Mouse (Mus musculus): ENCODE results near the gene Osbpl5.

Gene Osbpl5

GRCm38 (mm10) chr7:143755357-143756124 is 1.2 kb downstream of the Osbpl5 start:
- DNase-seq (ENCODE audit: inconsistent age in 2 of 2, low spot score in 1 of 2) = peak; percentile 10 to 66

DNA sequence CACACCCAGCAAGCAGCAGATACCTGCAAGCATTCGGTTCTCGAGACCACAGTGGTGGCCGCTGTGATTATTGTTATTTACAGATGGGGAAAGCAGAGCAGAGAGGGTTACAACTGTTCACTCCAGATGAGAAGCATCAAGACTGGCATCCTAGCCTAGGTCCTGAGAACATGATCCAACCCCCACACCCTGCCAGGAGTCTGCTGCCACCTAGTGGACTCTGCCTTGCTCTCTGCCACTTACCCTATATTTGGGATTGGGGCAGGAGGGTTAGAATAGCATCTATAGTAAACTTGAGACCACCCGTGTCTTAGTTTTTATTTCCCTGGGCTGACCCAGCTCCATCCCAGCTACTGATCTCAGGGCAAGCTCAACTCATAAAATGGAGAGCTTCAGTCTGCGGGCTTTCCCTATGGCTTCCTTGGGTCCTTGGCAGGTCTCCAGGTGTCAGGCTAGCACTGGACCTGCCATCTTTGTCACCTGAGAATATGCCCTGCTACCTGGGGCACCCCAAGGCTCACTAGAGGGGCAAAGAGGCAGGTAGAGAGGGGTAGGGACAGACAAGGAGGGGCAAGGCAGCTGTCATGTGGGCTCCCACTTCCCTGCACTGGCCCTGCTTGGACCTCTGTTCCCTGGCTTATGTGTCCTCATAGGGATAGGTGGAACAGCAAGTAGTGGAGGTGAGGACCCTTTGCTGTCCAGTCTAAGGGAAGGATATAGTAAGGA is 2.6 kb downstream of the Osbpl5 start:
- peak; percentile 50 to 85 for DNase-seq (ENCODE audit: inconsistent age in 2 of 2, low spot score in 1 of 2)

GRCm38 (mm10) chr7:143752606-143753005 is 4.2 kb downstream of the Osbpl5 start:
- DNase-seq (ENCODE audit: inconsistent age in 2 of 2, low spot score in 1 of 2) = peak in 1 of 2 experiments; percentile 72

GRCm38 (mm10) chr7:143752056-143752455 is 4.7 kb downstream of the Osbpl5 start:
- peak in 1 of 2 experiments; percentile 73 for DNase-seq (ENCODE audit: inconsistent age in 2 of 2, low spot score in 1 of 2)

GRCm38 (mm10) chr7:143751380-143751779 is 5.4 kb downstream of the Osbpl5 start:
- DNase-seq (ENCODE audit: inconsistent age in 2 of 2, low spot score in 1 of 2) = peak in 1 of 2 experiments; percentile 63

DNA sequence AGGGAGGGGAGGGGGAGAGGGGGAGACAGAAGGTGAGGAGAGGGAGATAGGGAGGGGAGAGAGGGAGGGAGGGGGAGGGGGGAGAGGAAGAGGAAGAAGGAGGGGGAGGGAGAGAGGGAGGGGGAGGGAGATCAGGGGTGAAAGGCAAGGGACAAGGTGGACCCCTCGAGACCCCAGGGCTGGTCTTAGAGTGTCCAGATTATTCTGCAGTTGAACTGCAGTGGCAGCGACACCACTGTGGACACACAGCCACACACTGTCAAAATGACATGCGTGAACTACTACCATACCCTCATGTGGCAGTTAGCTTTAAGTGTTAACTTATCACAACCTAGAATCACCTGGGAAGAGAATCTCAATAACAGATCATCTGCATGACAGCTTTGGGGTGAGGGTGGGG is 7.7 kb downstream of the Osbpl5 start:
- DNase-seq (ENCODE audit: inconsistent age in 2 of 2, low spot score in 1 of 2) = no peak

DNA sequence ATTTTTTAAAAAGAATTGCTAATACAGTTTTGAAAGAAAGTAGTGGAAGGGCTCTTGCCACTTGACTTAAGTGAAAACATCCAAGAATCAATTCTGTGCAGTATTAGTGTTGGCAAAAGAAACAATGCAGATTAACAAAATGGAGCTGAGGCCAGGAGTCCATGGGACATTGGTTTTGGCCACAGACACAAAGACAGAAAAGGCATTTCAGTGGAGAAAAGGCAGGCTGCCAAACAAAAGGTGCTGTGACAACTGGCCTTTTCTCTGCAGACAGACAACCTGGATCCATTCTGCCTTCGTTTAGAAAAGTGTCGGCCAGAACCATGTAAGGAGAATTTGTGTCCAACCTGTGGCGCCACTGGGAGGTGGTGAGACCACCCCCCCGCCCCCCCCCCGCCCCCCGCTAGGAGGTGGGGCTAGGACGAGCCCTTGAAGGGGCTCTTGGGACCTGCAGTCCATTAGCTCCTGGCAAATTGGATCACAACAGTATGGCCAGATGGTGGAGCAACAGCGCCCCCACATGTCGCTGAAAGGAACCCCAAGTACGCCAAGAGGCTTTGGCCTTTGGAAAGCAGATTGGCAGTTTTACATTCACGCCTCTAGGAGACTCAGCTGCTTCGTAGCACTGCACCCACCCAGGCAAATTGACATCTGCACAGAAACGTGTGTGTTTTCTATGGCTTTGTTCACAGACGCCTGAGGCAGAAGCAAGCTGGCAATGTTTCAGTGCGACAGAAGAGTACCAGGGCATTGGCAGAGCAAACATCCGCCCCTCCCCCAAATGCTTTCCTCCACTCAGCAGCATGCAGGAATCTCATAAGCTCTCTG is 8.5 kb downstream of the Osbpl5 start:
- DNase-seq (ENCODE audit: inconsistent age in 2 of 2, low spot score in 1 of 2) = peak; percentile 86 to 95

DNA sequence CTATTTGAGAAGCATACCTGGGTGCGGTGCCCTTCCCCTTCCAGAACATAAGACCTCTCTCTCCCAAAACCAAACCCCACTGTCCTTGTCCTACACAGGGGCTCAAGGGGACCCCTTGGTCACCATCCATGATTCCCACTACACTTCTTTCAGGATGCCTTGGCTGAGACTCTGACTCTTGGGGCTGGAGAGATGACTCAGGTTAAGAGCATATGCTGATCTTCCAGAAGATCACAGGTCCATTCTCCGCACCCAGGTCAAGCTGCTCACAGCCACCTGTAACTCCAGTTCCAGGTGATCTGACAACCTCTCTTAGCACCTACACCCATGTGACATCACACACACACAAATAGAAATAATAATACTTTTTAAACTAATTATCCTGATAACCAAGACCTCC is 16.1 kb downstream of the Osbpl5 start:
- DNase-seq (ENCODE audit: inconsistent age in 2 of 2, low spot score in 1 of 2) = peak in 1 of 2 experiments; percentile 44

GRCm38 (mm10) chr7:143739511-143740461 is 17.0 kb downstream of the Osbpl5 start:
- DNase-seq (ENCODE audit: inconsistent age in 2 of 2, low spot score in 1 of 2) = peak; percentile 89 to 94

- no peak for DNase-seq (ENCODE audit: inconsistent age in 2 of 2, low spot score in 1 of 2)
These were observed 18.2 kb downstream of the Osbpl5 start for GRCm38 (mm10) chr7:143738601-143739006.

- DNase-seq (ENCODE audit: inconsistent age in 2 of 2, low spot score in 1 of 2) = no peak
These were observed 18.6 kb downstream of the Osbpl5 start for GRCm38 (mm10) chr7:143738194-143738593.

DNA sequence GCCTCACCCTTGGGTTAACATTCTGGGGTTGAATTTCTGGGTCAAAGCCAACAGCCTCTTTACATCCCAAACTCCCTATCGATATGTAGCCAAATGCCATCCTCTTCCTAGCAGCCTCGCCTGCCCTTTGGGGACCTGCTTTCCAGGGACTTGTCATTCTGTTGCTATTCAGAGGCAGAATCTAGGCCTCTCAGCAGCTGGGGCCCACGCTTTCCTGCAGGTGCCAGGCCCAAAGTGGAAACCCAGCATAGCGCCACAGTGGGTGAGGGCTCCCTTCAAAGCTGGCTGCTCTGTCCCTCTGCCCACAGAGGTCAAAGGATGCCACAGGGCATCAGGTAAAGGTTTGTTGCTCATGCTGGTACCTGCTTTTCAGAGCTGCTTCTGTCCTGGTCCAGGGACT is 23.0 kb downstream of the Osbpl5 start:
- no peak for DNase-seq (ENCODE audit: inconsistent age in 2 of 2, low spot score in 1 of 2)

GRCm38 (mm10) chr7:143729886-143730285 is 26.9 kb downstream of the Osbpl5 start:
- DNase-seq (ENCODE audit: inconsistent age in 2 of 2, low spot score in 1 of 2) = no peak

DNA sequence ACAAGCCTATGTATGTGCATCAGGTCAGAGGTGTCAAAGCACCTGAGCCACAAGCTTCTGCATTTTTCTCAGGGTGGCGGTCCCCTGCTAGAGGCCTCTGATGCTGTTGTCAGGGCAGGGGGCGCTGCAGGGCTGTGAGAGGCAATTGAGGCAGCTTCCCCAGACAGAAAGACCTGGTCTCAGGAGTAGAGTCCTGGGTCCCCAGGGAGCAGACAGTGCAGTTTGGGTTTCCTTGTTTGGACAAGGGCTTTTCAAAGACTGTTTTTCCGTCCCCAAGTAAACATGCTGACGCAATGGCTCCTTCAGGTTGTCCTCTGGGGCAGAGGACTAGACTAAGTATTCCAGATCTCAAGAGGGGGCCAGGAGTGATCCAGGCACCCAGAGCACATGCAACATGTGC is 30.4 kb downstream of the Osbpl5 start:
- no peak for DNase-seq (ENCODE audit: inconsistent age in 2 of 2, low spot score in 1 of 2)

DNA sequence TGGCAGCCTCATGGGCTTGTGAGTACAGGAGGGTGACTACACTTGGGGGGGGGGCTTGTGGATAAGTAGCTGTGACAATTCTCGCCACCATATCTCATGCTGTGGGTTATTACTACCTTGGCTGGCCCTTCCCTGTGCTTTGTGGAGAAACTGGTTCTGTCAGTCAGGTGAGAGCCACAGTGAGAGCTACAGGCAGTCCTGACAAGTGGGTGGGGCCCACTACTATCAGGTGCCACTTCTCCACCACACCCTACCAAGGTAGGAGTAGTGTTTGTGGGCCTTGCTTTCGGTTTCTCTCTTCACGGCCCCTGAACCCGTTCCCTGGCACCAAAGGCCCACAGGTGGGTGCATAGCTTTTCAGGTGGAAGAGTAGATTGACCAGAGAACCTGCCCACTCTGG is 32.9 kb downstream of the Osbpl5 start:
- no peak for DNase-seq (ENCODE audit: inconsistent age in 2 of 2, low spot score in 1 of 2)

DNA sequence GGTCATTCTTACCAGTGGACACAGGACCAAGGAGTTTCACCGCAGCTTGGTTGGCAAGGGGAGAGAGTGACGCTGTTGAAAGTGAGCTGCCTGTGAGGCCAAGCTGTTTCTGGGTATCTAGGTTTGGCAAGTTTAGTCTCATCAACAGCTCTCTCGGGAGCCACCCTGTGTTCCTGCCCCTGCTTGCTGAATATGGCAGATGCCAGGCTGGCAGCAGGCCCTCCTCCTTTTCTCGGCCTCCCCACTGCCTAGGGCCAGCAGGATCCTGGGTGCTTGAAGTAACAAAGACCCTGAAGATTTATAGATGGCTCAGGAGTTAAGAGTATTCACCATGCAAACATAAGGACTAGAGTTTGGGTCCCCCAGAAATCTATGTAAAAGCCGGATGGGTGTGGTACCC is 34.1 kb downstream of the Osbpl5 start:
- no peak for DNase-seq (ENCODE audit: inconsistent age in 2 of 2, low spot score in 1 of 2)

DNA sequence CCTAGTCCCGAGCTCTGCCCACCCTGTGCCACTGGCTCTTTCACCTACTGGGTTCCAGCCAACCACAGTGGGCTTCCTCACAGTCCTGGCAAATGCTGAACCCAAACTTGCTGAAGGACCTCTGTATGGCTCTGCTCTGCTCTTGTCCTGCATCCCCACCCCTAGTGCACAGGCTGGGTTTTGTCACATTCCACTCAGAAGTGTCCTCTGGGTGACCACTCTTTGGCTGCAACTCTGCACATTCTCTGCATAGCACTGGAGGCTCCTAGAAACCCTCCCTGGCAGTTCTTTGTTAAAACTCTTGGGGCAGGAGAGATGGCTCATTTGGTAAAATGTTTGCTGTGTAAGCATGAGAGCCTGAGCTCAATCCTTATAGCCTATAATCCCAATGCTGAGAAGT is 39.0 kb downstream of the Osbpl5 start:
- DNase-seq (ENCODE audit: inconsistent age in 2 of 2, low spot score in 1 of 2) = no peak

GRCm38 (mm10) chr7:143713421-143713820 is 43.4 kb downstream of the Osbpl5 start:
- no peak for DNase-seq (ENCODE audit: inconsistent age in 2 of 2, low spot score in 1 of 2)

GRCm38 (mm10) chr7:143712771-143713348 is 43.9 kb downstream of the Osbpl5 start:
- no peak for DNase-seq (ENCODE audit: inconsistent age in 2 of 2, low spot score in 1 of 2)

DNA sequence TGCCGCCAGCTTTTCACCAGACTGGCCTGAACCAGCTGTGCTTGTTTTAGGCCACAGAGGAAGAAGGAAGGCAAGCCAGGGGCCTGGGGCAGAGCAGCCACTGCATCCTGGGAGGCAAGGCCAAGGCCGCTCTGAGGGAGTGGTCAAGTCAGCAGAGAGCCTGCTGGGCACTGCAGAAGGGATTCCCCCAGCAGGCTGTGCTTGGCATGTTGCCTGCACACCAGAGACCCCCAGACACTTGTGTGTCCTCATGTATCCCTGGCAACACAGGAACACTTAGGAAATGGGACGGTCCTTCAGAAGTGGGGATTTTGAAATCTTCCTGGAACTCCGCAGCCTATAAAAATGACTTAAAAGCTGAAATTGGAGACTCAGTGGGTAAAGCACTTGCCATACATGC is 44.8 kb downstream of the Osbpl5 start:
- DNase-seq (ENCODE audit: inconsistent age in 2 of 2, low spot score in 1 of 2) = no peak
